Mouse (Mus musculus) stomach, postnatal 0 days (tissue): ENCODE measurements at regions not wholly inside any gene's neighbourhood (a gene's known extent, or its start where the extent isn't known, plus 50 kb on each side); places are given as distances from the start of the nearest gene placed in this dataset.

ENCODE experiments used
- CTCF ChIP-seq: IDR thresholded peaks from 2 replicates; pipeline ENCODE4 v1.5.1; 2016; ENCODE audit warnings: antibody characterized with exemption, low read depth, mild to moderate bottlenecking, moderate library complexity
- EP300 ChIP-seq: optimal IDR thresholded peaks from 2 replicates; pipeline ENCODE3; 2016; ENCODE audit warnings: antibody characterized with exemption

GRCm38 (mm10) chr2:8022043-8022442 is 512.7 kb upstream of the Celf2 start:
- TF ChIP-seq CTCF = no peak
- TF ChIP-seq EP300 = no peak
